Mouse (Mus musculus) ES-Bruce4 (cell line): ENCODE measurements at regions not wholly inside any gene's neighbourhood (a gene's known extent, or its start where the extent isn't known, plus 50 kb on each side); places are given as distances from the start of the nearest gene placed in this dataset.

ENCODE experiments used
- CTCF ChIP-seq: IDR thresholded peaks from one replicate; pipeline ENCODE4 v1.8.1; 2011; ENCODE audit warnings: low read depth, low read length
- POLR2A ChIP-seq: IDR thresholded peaks from one replicate; pipeline ENCODE4 v1.8.1; 2011; ENCODE audit warnings: low read length; ENCODE audit not compliant: insufficient read depth

- TF ChIP-seq POLR2A (no peak), CTCF (no peak)
These were observed 255.6 kb upstream of the Nfe2l3 start for GRCm38 (mm10) chr6:51176791-51177433.
